Mouse (Mus musculus): ENCODE data around the gene Abca4.
"Not testable (repeated sequence)": the region's sequence is repeated elsewhere in the genome, so short reads cannot be mapped to it uniquely, and the experiment has no call there.

Gene Abca4

DNA sequence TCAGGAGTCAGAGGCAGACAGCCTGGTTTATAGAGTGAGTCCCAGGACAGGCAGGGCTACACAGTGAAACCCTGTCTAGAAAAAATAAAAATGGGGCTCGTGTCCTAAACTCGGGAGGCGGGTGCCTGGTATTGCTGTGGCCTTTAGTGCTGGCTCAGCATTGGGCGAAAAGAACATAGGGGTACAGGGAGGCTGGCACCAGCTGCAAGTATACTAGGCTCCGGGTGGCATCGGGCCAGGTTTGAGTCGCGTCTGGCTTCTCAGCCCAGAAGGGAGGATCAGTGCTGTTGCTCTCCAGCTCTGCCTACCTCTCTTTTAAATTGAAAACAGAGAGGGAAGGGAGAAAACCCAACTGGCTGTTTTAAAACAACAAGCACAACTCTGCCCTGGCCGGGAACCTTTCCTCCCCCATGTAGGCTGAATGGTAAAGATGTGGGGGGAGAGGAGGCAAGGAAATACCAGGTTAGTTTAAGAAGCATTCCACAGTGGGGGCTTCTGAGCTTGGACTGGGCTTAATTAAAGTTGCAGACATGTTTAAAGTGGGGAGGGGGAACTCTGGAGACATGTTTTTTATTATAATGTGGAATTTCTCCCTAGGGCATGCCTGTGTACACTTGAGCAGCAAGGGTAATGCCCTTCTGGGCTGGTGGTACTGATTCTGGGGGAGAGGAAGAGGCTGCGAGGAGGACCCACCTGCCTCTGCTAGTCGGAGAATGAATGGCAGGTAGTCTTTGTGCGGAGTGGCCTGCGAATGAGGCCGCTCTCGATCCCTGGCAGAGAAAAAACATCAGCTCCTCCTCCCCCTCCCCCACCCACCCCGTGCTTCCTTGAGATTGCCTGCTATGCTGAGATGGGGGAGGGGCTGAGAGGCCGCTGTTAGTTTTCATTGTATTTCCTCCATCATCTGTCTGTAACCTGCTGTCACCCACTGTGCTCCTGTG is 3.9 kb downstream of the Abca4 start:
- in situ Hi-C loops (cut with MboI; ENCODE audit: low pct_unique_long_range_greater_than_20kb in 1 of 2, low sequenced_read_pairs in 2 of 2, unreplicated experiment in 1 of 2), result no loop called here

DNA sequence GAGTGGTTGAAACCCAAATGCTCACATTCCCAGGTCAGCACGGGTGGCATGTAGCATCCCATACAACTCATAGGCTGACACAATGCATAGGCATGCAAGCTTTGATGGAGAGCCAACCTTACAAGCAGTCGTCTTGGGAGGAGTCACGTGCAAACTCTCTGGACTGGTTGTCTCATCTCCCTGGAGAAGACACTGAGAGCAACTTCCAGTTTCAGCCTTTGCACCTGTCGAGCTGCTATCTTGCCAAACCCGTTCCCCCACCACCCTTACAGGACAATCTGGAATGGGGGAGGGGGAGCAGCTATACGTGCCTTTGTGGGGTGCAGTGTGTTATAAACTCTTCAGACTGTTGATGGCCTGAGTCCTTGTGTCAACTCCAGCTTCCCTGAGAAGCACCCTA is 4.9 kb downstream of the Abca4 start:
- in situ Hi-C loops (cut with MboI; ENCODE audit: low pct_unique_long_range_greater_than_20kb in 1 of 2, low sequenced_read_pairs in 2 of 2, unreplicated experiment in 1 of 2), result no loop called here

- in situ Hi-C loops (cut with MboI; ENCODE audit: low pct_unique_long_range_greater_than_20kb in 1 of 2, low sequenced_read_pairs in 2 of 2, unreplicated experiment in 1 of 2), result no loop called here
Measured at GRCm38 (mm10) chr3:122058439-122059198, 14.4 kb downstream of the Abca4 start.

DNA sequence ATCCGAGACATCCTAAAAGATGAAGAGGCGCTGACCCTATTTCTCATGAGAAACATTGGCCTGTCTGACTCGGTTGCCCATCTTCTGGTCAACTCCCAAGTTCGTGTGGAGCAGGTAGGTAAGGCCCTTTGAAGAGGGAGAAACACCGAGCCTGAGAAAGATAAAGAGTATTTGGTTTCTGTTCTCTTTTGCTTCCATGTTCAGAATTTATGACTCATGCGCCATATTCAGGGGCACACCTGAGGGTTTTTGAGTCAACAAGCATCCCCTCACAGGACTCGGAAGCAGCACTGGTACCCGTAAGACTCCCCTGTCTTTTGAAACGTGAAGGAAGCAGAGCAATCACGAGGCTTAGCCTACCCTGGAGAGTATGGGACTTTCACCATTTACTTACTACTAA is 18.3 kb downstream of the Abca4 start:
- in situ Hi-C loops (cut with MboI; ENCODE audit: low pct_unique_long_range_greater_than_20kb in 1 of 2, low sequenced_read_pairs in 2 of 2, unreplicated experiment in 1 of 2), result no loop called here

- in situ Hi-C loops (cut with MboI; ENCODE audit: low pct_unique_long_range_greater_than_20kb in 1 of 2, low sequenced_read_pairs in 2 of 2, unreplicated experiment in 1 of 2), result no loop called here
Measured at GRCm38 (mm10) chr3:122064556-122065410, 20.5 kb downstream of the Abca4 start.

DNA sequence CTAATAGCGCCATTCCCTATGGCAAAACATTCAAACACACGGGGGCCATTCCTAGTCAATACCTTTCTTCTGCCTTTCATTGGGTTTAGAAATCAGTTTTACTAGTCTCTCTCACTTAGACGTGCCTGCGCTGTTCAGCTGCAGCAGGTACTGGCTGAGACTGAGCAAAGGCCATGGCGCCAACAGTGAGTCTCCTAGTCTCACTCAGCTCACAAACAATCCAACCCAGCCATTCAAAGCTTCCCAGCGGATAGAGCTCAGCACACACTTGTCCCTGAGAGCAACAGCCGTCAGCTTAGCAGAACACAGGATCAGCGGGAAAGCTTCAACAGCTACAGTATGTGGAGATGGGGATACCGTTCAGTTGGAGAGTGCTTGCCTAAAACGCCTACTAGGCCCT is 27.5 kb downstream of the Abca4 start:
- in situ Hi-C loops (cut with MboI; ENCODE audit: low pct_unique_long_range_greater_than_20kb in 1 of 2, low sequenced_read_pairs in 2 of 2, unreplicated experiment in 1 of 2), result no loop called here

DNA sequence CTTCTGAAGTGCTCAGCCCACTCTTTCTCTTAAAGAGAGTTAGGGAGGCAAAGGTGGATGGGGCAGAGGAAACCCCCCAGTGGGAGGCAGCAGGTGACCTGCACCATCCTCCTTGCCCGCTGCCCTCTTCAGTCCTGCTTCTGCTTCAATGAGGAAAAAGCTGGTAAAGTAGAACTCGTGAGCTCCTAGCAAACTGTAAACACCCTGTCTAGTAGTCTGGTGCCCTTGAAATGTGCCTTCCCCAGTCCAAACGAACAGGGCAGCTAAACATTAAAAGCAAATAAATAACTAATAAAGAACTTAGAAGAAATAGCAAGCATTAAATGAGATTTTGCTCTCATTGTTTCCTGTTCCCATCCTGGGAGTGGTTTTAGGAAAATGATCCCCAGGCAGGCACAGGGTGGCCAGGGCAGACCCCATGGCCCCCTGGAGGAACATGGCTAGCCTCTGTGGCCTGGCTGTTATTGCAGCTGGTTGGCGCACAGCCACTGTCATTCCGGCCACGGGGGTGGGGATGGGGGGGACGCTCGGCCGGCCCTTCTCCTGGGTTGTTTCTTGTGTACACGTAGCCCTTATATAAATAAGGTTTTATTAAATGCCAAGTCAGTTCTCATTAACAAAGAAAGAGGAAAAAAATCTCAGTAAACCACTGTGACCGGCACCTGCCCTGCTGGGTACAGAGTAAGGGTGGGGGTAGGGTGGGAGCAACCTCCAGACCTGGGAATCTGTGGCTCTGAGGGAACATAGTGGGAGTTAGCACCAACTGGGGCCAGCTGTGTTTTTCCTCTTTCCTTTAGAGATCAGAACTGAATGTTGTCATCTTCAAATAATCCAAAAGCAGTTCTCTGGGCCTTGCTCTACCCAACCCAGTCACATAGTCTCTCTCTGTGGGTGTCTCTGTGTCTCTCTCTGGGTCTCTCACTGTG is 28.7 kb downstream of the Abca4 start:
- in situ Hi-C loops (cut with MboI; ENCODE audit: low pct_unique_long_range_greater_than_20kb in 1 of 2, low sequenced_read_pairs in 2 of 2, unreplicated experiment in 1 of 2), result no loop called here

- in situ Hi-C loops (cut with MboI; ENCODE audit: low pct_unique_long_range_greater_than_20kb in 1 of 2, low sequenced_read_pairs in 2 of 2, unreplicated experiment in 1 of 2), result no loop called here
Measured at GRCm38 (mm10) chr3:122073595-122073994, 29.4 kb downstream of the Abca4 start.

DNA sequence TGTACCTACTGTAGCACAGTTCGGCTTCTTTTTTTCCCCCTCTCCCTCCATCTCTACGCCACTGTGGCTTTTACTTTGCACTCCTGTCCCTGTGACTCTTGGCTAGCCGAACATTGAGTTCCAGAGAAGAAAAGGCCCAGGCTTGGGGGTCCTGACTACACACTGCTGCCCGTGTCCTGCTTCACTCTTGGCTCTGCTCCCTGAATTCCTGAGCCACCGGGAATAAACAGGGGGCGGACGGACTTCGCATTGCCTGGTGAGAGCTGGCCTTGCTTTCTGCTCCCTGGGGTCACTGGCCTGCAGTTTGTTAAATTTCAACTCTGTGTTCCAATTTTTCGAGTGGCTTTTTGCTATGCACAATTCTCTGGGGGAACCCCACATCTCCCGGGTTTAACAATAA is 30.1 kb downstream of the Abca4 start:
- in situ Hi-C loops (cut with MboI; ENCODE audit: low pct_unique_long_range_greater_than_20kb in 1 of 2, low sequenced_read_pairs in 2 of 2, unreplicated experiment in 1 of 2), result no loop called here

DNA sequence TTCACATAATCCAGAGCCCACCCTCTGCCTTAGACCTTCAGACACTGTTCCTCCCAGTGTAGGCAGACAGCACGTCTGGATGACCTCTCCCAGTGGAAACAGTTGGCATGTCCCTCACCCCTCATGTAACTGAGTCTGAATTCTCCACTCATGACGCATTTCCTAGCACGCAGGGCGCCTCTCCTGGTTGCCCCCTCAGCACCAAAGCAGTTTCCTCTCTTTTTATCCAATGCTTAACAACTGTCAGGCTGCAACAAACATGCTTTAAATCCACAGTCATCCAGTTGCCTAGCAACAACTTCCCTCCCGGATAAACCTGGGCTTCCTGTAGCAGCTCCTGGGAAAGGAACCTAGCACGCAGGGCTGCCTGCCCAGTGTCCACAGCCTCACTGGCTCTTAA is 33.9 kb downstream of the Abca4 start:
- in situ Hi-C loops (cut with MboI; ENCODE audit: low pct_unique_long_range_greater_than_20kb in 1 of 2, low sequenced_read_pairs in 2 of 2, unreplicated experiment in 1 of 2), result no loop called here

DNA sequence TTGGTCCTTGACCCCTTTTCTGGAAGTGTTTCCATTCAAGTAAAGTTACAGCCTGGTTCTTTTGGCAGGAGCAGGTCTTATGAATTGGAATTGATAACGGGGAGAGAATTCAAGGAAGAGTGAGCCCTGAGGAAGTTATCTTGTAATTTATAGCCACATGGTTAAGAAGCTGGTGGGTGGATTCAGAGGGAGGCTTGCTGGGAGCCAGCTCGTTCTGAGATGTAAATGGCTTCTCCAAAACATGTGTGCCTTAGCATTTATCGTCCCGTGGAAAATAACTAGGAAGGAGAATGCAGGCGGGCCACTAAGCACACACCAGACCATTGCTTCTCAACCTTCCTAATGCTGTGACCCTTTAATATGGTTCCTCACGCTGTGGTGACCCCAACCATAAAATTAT is 34.9 kb downstream of the Abca4 start:
- in situ Hi-C loops (cut with MboI; ENCODE audit: low pct_unique_long_range_greater_than_20kb in 1 of 2, low sequenced_read_pairs in 2 of 2, unreplicated experiment in 1 of 2), result no loop called here

DNA sequence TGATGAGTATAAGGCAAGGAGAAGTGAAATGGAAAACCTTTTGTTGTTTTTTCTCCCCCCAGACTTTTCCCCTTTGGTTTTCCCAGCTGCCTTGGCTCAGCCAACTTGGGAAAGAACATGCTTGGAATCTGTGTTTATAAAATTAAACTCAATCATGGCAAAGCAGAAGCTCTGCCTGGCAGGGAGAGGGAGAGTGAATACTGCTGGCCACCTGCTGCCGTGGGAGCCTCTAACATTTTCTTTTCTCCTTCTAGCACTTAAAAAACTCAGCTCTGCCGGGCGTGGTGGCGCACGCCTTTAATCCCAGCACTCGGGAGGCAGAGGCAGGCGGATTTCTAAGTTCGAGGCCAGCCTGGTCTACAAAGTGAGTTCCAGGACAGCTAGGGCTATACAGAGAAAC is 37.4 kb downstream of the Abca4 start:
- in situ Hi-C loops (cut with MboI; ENCODE audit: low pct_unique_long_range_greater_than_20kb in 1 of 2, low sequenced_read_pairs in 2 of 2, unreplicated experiment in 1 of 2), result not testable (repeated sequence)

- in situ Hi-C loops (cut with MboI; ENCODE audit: low pct_unique_long_range_greater_than_20kb in 1 of 2, low sequenced_read_pairs in 2 of 2, unreplicated experiment in 1 of 2), result no loop called here
Measured at GRCm38 (mm10) chr3:122082338-122082737, 38.1 kb downstream of the Abca4 start.

DNA sequence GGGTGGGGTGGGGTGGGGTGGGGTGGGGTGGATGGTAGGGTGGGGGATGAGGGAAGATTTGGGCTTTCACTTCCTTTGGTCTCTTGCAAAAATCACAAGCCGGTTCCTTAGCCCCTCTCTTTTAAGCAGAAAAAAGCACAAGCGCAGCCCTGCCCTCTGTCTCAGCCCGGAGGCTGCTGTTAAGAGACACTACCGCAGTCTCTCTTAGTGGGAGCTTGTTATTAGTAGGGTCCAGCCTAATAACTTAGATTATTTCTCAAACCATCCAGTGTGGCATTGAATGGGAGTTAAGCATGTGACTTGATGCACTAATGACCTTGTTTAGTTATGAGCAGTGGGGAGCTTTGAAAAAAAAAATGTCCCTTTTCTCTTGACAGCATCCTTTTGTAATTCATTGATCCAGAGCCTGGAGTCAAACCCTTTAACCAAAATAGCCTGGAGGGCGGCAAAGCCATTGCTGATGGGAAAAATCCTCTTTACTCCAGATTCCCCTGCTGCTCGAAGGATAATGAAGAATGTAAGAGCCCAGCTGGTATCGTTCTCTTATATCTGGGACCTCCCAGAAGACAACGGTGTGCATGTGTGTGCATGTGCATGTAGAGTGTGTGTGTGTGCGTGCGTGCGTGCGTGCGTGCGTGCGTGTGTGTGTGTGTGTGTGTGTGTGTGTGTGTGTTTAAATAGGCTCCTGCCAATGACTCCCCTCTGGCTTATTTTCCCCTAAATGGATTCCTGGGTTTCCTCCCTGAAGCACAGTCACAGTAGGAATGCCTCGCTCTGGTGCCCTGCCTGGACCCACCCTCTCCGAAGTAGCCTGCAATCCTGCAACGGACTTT is 41.1 kb downstream of the Abca4 start:
- in situ Hi-C loops (cut with MboI; ENCODE audit: low pct_unique_long_range_greater_than_20kb in 1 of 2, low sequenced_read_pairs in 2 of 2, unreplicated experiment in 1 of 2), result no loop called here

DNA sequence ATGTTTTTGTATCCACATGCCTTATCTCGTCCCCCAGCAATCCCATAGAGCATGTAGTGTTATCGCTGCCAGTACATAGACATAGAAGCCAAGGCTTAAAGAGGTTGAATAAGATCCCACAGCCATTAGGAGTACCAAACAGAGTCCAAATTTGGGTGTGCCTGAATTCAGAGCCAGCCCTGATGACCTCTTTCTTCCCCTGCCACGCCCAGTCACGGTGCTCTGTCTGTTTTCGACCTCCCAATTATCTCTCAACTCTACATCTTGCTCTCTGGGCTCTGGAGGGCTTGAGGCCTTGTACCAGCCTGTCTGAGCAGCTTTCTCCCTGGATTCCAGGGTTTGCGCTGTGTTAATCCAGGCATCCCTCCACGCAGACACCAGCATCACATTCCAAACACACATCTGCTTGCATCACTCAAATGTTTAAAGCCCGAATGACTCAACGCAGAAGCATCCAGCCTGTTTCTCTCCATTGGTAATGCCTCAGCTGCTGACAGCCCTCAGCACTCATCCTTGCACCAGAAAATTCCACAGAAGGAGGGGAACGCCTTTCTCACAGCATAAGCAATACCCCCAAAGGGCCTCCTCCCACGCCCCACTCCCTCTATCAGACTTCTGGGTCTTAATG is 43.9 kb downstream of the Abca4 start:
- in situ Hi-C loops (cut with MboI; ENCODE audit: low pct_unique_long_range_greater_than_20kb in 1 of 2, low sequenced_read_pairs in 2 of 2, unreplicated experiment in 1 of 2), result no loop called here

DNA sequence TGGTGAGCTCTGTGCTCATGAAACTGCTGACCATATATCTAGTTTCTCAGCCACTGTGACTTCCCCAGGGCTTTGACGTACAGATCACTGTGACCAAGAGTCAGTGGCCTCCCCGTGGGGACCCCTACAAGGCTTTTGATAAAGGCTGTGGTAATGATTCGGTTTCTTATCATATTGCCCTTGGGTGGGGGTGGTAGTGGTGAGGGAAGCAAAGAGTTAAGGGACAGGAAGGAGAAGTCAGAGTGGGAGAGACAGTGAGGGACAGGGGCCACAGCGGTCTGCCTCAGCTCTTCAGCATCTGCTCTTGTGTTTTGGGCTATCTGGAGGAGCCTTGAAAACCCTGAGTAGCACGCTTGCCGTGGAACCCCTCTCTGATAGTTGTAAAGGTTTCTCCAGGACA is 46.1 kb downstream of the Abca4 start:
- in situ Hi-C loops (cut with MboI; ENCODE audit: low pct_unique_long_range_greater_than_20kb in 1 of 2, low sequenced_read_pairs in 2 of 2, unreplicated experiment in 1 of 2), result no loop called here

DNA sequence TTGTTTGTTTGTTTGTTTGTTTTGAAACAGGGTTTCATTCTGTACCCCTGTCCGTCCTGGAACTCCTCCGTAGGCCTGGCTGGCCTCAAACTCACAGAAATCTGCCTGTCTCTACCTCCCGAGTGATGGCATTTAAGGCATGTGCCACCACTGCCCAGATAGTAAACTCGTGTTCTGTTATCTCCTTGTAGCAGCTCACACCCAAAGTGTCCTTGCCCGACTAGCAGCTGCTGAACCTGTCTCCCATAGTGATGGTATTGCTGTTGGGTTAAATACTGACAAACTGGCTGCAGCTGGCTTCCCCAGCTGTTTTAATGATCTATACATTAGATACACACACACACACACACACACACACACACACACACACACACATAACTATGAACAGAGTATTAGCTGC is 55.5 kb downstream of the Abca4 start:
- in situ Hi-C loops (cut with MboI; ENCODE audit: low pct_unique_long_range_greater_than_20kb in 1 of 2, low sequenced_read_pairs in 2 of 2, unreplicated experiment in 1 of 2), result loop anchor here (10.0 to 25.0 kb wide), 3 partner anchors 145 to 562 kb away; partner anchors contain the start of genes Arhgap29 (in 2 of the 2) and Slc44a3 (in 1 of the 2)

Measured in mouse embryonic stem cell (cell line).